In genomic region chr14:72983456-72983855, GRCm38 (mm10) we compare ENCODE assay signal across 8 mouse cellular contexts.
A peak's percentile ranks its signal among the peaks of the same experiment; 100 is the strongest.
DNase-seq lines count a peak whose midpoint lies in the region; ATAC-seq and TF ChIP-seq lines count a peak whose summit lies in the region.

No protein-coding gene starts in this region.

- H3K9ac ChIP-seq in forebrain, embryonic 13.5 days = no peak overlapping the region
- H3K9ac ChIP-seq in heart, postnatal 0 days (replicated peaks; ENCODE audit: low read depth, low read length) = no peak overlapping the region
- no peak overlapping the region for H3K9ac ChIP-seq in liver, embryonic 14.5 days (replicated peaks)
- no peak overlapping the region for H3K9ac ChIP-seq in neural tube, embryonic 11.5 days (ENCODE audit: low read length)

- H3K4me1 ChIP-seq in E14TG2a.4 (replicated peaks; ENCODE audit: low read depth, low read length) = peaks cover 2% of the 10 kb centered on the region; the same call in 1 of the 2 replicates
- no peaks in the 10 kb centered on the region; the same call in 1 of the 2 replicates for H3K4me1 ChIP-seq in forebrain, embryonic 13.5 days
- no peaks in the 10 kb centered on the region for H3K4me1 ChIP-seq in heart, postnatal 0 days (ENCODE audit: control insufficient read depth, insufficient read depth)
- 0 out of 4 replicates have a peak, but pooled peaks cover 0 to 2% of the 10 kb centered on the region in 2 experiments for H3K4me1 ChIP-seq in liver, embryonic 14.5 days (replicated peaks; ENCODE audit: control insufficient read depth in 2 of 2, insufficient read depth in 2 of 2, low read length in 1 of 2)
- no peaks in the 10 kb centered on the region for H3K4me1 ChIP-seq in neural tube, embryonic 11.5 days (ENCODE audit: control insufficient read depth, insufficient read depth, low read length)
- H3K4me1 ChIP-seq in testis, adult 2 months (ENCODE audit: control insufficient read depth, insufficient read depth, low read length) = peaks cover 3% of the 10 kb centered on the region; the same call in 1 of the 2 replicates

- TF ChIP-seq CTCF in E14TG2a.4 (conservative IDR thresholded peaks at IDR 0.05; ENCODE audit: low read length) = peak; percentile 72
- peak; percentile 87 for TF ChIP-seq CTCF in heart, postnatal 0 days (IDR thresholded peaks at IDR 0.05; ENCODE audit: low read depth)
- peak; percentile 80 for TF ChIP-seq CTCF in liver, embryonic 14.5 days (IDR thresholded peaks at IDR 0.05; ENCODE audit: low read depth)
- TF ChIP-seq CTCF in testis, adult 2 months (IDR thresholded peaks at IDR 0.05; ENCODE audit: control insufficient read depth, insufficient read depth, insufficient replicate concordance, low read depth, low read length) = peak; percentile 70; the same call in 1 of the 2 replicates

- 8% methylated on average over 11 of the region's 11 CpGs for WGBS in forebrain, embryonic 13.5 days
- WGBS in heart, postnatal 0 days = 8% methylated on average over 11 of the region's 11 CpGs
- WGBS in liver, embryonic 14.5 days (ENCODE audit: insufficient replicate concordance) = 13% methylated on average over 11 of the region's 11 CpGs
- 12% methylated on average over 11 of the region's 11 CpGs for WGBS in neural tube, embryonic 11.5 days

- no peaks in the 10 kb centered on the region for H3K36me3 ChIP-seq in E14TG2a.4 (ENCODE audit: insufficient read depth, low read length)
- no peaks in the 10 kb centered on the region for H3K36me3 ChIP-seq in forebrain, embryonic 13.5 days (ENCODE audit: poor library complexity, severe bottlenecking)
- H3K36me3 ChIP-seq in heart, postnatal 0 days (replicated peaks; ENCODE audit: control insufficient read depth, insufficient read depth, low read length) = no peaks in the 10 kb centered on the region
- no peaks in the 10 kb centered on the region for H3K36me3 ChIP-seq in liver, embryonic 14.5 days (replicated peaks; ENCODE audit: control insufficient read depth, insufficient read depth, low read depth)
- H3K36me3 ChIP-seq in neural tube, embryonic 11.5 days (ENCODE audit: control insufficient read depth, insufficient read depth, low read length) = no peaks in the 10 kb centered on the region
- no peaks in the 10 kb centered on the region for H3K36me3 ChIP-seq in testis, adult 2 months (ENCODE audit: control insufficient read depth, insufficient read depth, low read length)

- TF ChIP-seq POLR2A in testis, adult 2 months (IDR thresholded peaks at IDR 0.05; ENCODE audit: control insufficient read depth, low read depth, low read length) = no peak

- peaks cover 25% of the 10 kb centered on the region for H3K27me3 ChIP-seq in E14TG2a.4 (ENCODE audit: insufficient read depth, low read length)
- no peaks in the 10 kb centered on the region for H3K27me3 ChIP-seq in forebrain, embryonic 13.5 days
- no peaks in the 10 kb centered on the region for H3K27me3 ChIP-seq in heart, postnatal 0 days (ENCODE audit: control insufficient read depth, insufficient read depth, low read length)
- H3K27me3 ChIP-seq in liver, embryonic 14.5 days (ENCODE audit: control insufficient read depth, insufficient read depth, low read length) = no peaks in the 10 kb centered on the region
- H3K27me3 ChIP-seq in neural tube, embryonic 11.5 days (ENCODE audit: control insufficient read depth, insufficient read depth, low read length) = no peaks in the 10 kb centered on the region
- H3K27me3 ChIP-seq in testis, adult 2 months (ENCODE audit: control insufficient read depth, insufficient read depth, low read length) = no peaks in the 10 kb centered on the region

- DNase-seq in c-Kit-positive CD71-positive TER-119-negative erythroid progenitor cells, embryonic 14.5 days (ENCODE audit: low read depth) = peak; percentile 25
- DNase-seq in heart, postnatal 0 days (ENCODE audit: low spot score) = peak; percentile 90
- peak; percentile 84 to 85 for DNase-seq in kidney, postnatal 36 days
- peak; percentile 7 to 17 (median 14) for DNase-seq in liver, embryonic 14.5 days (ENCODE audit: low read depth in 3 of 3, low spot score in 3 of 3)
- peak; percentile 85 for DNase-seq in neural tube, embryonic 11.5 days (ENCODE audit: low spot score)

- ATAC-seq in forebrain, embryonic 13.5 days = peak; percentile 94
- peak; percentile 77 for ATAC-seq in heart, postnatal 0 days (ENCODE audit: insufficient read depth, low read depth)
- ATAC-seq in liver, embryonic 14.5 days (ENCODE audit: insufficient read depth) = no peak
- ATAC-seq in neural tube, embryonic 11.5 days (ENCODE audit: insufficient read depth, low FRiP score, low TSS enrichment) = peak; percentile 87

- no peak for TF ChIP-seq EP300 in heart, postnatal 0 days (IDR thresholded peaks at IDR 0.05; ENCODE audit: low read depth)
- TF ChIP-seq EP300 in liver, embryonic 14.5 days (IDR thresholded peaks at IDR 0.05; ENCODE audit: low read depth) = no peak

- no peak overlapping the region for H3K27ac ChIP-seq in forebrain, embryonic 13.5 days
- H3K27ac ChIP-seq in heart, postnatal 0 days (ENCODE audit: low read depth) = no peak overlapping the region
- H3K27ac ChIP-seq in liver, embryonic 14.5 days = no peak overlapping the region
- no peak overlapping the region for H3K27ac ChIP-seq in neural tube, embryonic 11.5 days (ENCODE audit: low read depth, low read length)
- H3K27ac ChIP-seq in testis, adult 2 months (ENCODE audit: control insufficient read depth, insufficient read depth, low read depth, low read length) = no peak overlapping the region

- H3K4me2 ChIP-seq in forebrain, embryonic 13.5 days = peak overlapping the region; percentile 50
- peak overlapping the region; percentile 45 for H3K4me2 ChIP-seq in heart, postnatal 0 days (ENCODE audit: low read depth, low read length)
- peak overlapping the region; percentile 26; the same call in 1 of the 2 replicates for H3K4me2 ChIP-seq in liver, embryonic 14.5 days (ENCODE audit: low read depth)
- H3K4me2 ChIP-seq in neural tube, embryonic 11.5 days (ENCODE audit: low read depth) = peak overlapping the region; percentile 35

- H3K4me3 ChIP-seq in E14TG2a.4 (replicated peaks; ENCODE audit: low read length) = no peak overlapping the region
- peak overlapping the region; percentile 20; the same call in 1 of the 2 replicates for H3K4me3 ChIP-seq in forebrain, embryonic 13.5 days
- peak overlapping the region; percentile 17; the same call in 1 of the 2 replicates for H3K4me3 ChIP-seq in heart, postnatal 0 days (ENCODE audit: low read depth, low read length)
- H3K4me3 ChIP-seq in liver, embryonic 14.5 days (ENCODE audit: insufficient read depth in 1 of 2, low read depth in 2 of 2, low read length in 2 of 2) = no peak overlapping the region
- no peak overlapping the region; the same call in 1 of the 2 replicates for H3K4me3 ChIP-seq in neural tube, embryonic 11.5 days (ENCODE audit: low read depth, low read length)
- no peak overlapping the region for H3K4me3 ChIP-seq in testis, adult 2 months (ENCODE audit: control insufficient read depth, low read depth, low read length)

- H3K9me3 ChIP-seq in E14TG2a.4 (ENCODE audit: low read length) = no peaks in the 10 kb centered on the region
- H3K9me3 ChIP-seq in forebrain, embryonic 13.5 days (replicated peaks) = no peaks in the 10 kb centered on the region
- H3K9me3 ChIP-seq in heart, postnatal 0 days (replicated peaks; ENCODE audit: control insufficient read depth, low read length) = no peaks in the 10 kb centered on the region
- H3K9me3 ChIP-seq in liver, embryonic 14.5 days (ENCODE audit: control insufficient read depth, low read length) = no peaks in the 10 kb centered on the region
- H3K9me3 ChIP-seq in neural tube, embryonic 11.5 days (ENCODE audit: control insufficient read depth, low read length) = no peaks in the 10 kb centered on the region

Comparison
In these comparisons a context has a peak if more than half of its experiments do, and no peak if none do; other contexts are left out.
1. H3K4me3 ChIP-seq: peak in forebrain, embryonic 13.5 days (single experiment) and heart, postnatal 0 days (single experiment); none in E14TG2a.4 (single experiment), liver, embryonic 14.5 days (0 of 2), neural tube, embryonic 11.5 days (single experiment) and testis, adult 2 months (single experiment).
2. DNase-seq: peak in every context shown above with its lines; median percentile 90 in heart, postnatal 0 days; 85 in neural tube, embryonic 11.5 days; 84 in kidney, postnatal 36 days; 25 in c-Kit-positive CD71-positive TER-119-negative erythroid progenitor cells, embryonic 14.5 days; 14 in liver, embryonic 14.5 days.
3. Peak in every context shown above with its lines, with median percentiles within 50 percentile points of each other: CTCF ChIP-seq and H3K4me2 ChIP-seq.